In genomic region chr14:16328531-16328930, GRCm38 (mm10) we compare ENCODE assay signal across 8 mouse cellular contexts. TPM values are rescaled to one million over a fixed set of nuclear protein-coding genes. Genes with fewer than 3 reads are reported as not detected.
A peak's percentile ranks its signal among the peaks of the same experiment; 100 is the strongest.
DNase-seq lines count a peak whose midpoint lies in the region; ATAC-seq lines count a peak whose summit lies in the region.

No protein-coding gene starts in this region.

- H3K27me3 ChIP-seq in heart, embryonic 15.5 days: no peaks in the 10 kb centered on the region
- no peaks in the 10 kb centered on the region for H3K27me3 ChIP-seq in neural tube, embryonic 14.5 days (ENCODE audit: control insufficient read depth, insufficient read depth, low read length)

- H3K9me3 ChIP-seq in heart, embryonic 15.5 days (replicated peaks): no peaks in the 10 kb centered on the region
- no peaks in the 10 kb centered on the region for H3K9me3 ChIP-seq in neural tube, embryonic 14.5 days (ENCODE audit: control insufficient read depth, low read length)

- H3K27ac ChIP-seq in heart, embryonic 15.5 days: peak overlapping the region; percentile 16; the same call in 1 of the 2 replicates
- no peak overlapping the region for H3K27ac ChIP-seq in neural tube, embryonic 14.5 days (ENCODE audit: low read depth, low read length)

- DNase-seq in cerebellum, postnatal 10 days: peak; percentile 16 to 39
- DNase-seq in cerebellum, adult 11-12 months: no peak
- peak; percentile 68 for DNase-seq in embryo, embryonic 11.5 days (ENCODE audit: low read depth, low spot score)
- peak; percentile 70 to 80 for DNase-seq in kidney, postnatal 25 days
- DNase-seq in frontal cortex, postnatal 36 days (ENCODE audit: low spot score in 2 of 2): no peak

- no peak overlapping the region for H3K9ac ChIP-seq in heart, embryonic 15.5 days
- no peak overlapping the region for H3K9ac ChIP-seq in neural tube, embryonic 14.5 days (replicated peaks; ENCODE audit: low read depth, low read length)

- peak; percentile 87 for ATAC-seq in heart, embryonic 15.5 days (replicated peaks; ENCODE audit: insufficient number of reproducible peaks, insufficient read depth, low FRiP score, low read depth)
- peak; percentile 78 for ATAC-seq in neural tube, embryonic 14.5 days (ENCODE audit: low read depth)
- ATAC-seq in inflammation-experienced regulatory T-cells, adult 6 months: no peak

- H3K4me3 ChIP-seq in heart, embryonic 15.5 days: no peak overlapping the region
- no peak overlapping the region for H3K4me3 ChIP-seq in neural tube, embryonic 14.5 days (ENCODE audit: low read depth, low read length)

- peaks cover 8% of the 10 kb centered on the region; the same call in 1 of the 2 replicates for H3K4me1 ChIP-seq in heart, embryonic 15.5 days (replicated peaks)
- H3K4me1 ChIP-seq in neural tube, embryonic 14.5 days (ENCODE audit: control insufficient read depth, insufficient read depth, low read length): no peaks in the 10 kb centered on the region

- no peak overlapping the region for H3K4me2 ChIP-seq in heart, embryonic 15.5 days
- H3K4me2 ChIP-seq in neural tube, embryonic 14.5 days (ENCODE audit: low read depth, low read length): no peak overlapping the region

- WGBS in heart, embryonic 15.5 days: 7% methylated on average over 2 of the region's 2 CpGs
- WGBS in neural tube, embryonic 14.5 days: 11% methylated on average over 2 of the region's 2 CpGs

- no peaks in the 10 kb centered on the region for H3K36me3 ChIP-seq in heart, embryonic 15.5 days
- no peaks in the 10 kb centered on the region for H3K36me3 ChIP-seq in neural tube, embryonic 14.5 days (ENCODE audit: control insufficient read depth, insufficient read depth, low read length)

RNA-seq across cellular contexts. Expression of gene Top2b, which starts 36.4 kb away (rescaled TPM):
- 29.5 and 31.6 TPM in 2 replicates for polyA plus RNA-seq in heart, embryonic 15.5 days (2015; fragmentation: Nextera tagmentation; extraction: Ambion mirVana)
- 124 and 188 TPM in 2 replicates for polyA plus RNA-seq in neural tube, embryonic 14.5 days (2014; fragmentation: Nextera tagmentation; extraction: Ambion mirVana)
- polyA plus RNA-seq in inflammation-experienced regulatory T-cells, adult 6 months (2017; shearing (Covaris generic)): 100 to 1,000 TPM in 1 of 3 experiments, 10 to 100 TPM in 2; 58.0 to 117 (median 58.3) TPM

Comparison
In these comparisons a context has a peak if more than half of its experiments do, and no peak if none do; other contexts are left out.
1. DNase-seq: peak in cerebellum, postnatal 10 days (2 of 2), embryo, embryonic 11.5 days (single experiment) and kidney, postnatal 25 days (2 of 2); none in cerebellum, adult 11-12 months (single experiment) and frontal cortex, postnatal 36 days (0 of 2).